Mouse (Mus musculus) C2C12 (cell line): ENCODE results near the gene Lama2.

Source experiments
- CTCF ChIP-seq: IDR thresholded peaks from one replicate; pipeline ENCODE4 v1.5.1; 2011; ENCODE audit not compliant: control insufficient read depth, insufficient read depth, insufficient read length
- MYOG ChIP-seq: IDR thresholded peaks from one replicate; pipeline ENCODE4 v1.6.1; 2011; ENCODE audit not compliant: control insufficient read depth, insufficient read length; ENCODE audit errors: extremely low read depth
- USF1 ChIP-seq: IDR thresholded peaks from one replicate; pipeline ENCODE4 v1.6.1; 2011; ENCODE audit warnings: low read depth, mild to moderate bottlenecking, control low read depth, moderate library complexity

GRCm38 (mm10) chr10:27488452-27488851 lies 131.1 kb downstream of the Lama2 start:
- TF ChIP-seq CTCF, result no peak
- TF ChIP-seq MYOG, result no peak
- no peak for TF ChIP-seq USF1
